Mouse (Mus musculus): Measurements from ENCODE around the gene Kif3a. TPM values are rescaled to one million over a fixed set of nuclear protein-coding genes. Genes with fewer than 3 reads are reported as not detected.

The Kif3a gene
- total RNA-seq, 2 experiments from 2014 or later, result 8.4 to 11.2 TPM

GRCm38 (mm10) chr11:53651441-53651840 lies 84.3 kb downstream of the Kif3a start:
- no peak for DNase-seq

Other genes starting within 250 kb of the Kif3a start
- gene Zcchc10, start 242.7 kb upstream of the Kif3a start, total RNA-seq (2021), result 1 to 10 TPM; 6.1 to 6.6 TPM
- gene Aff4, start 216.5 kb upstream of the Kif3a start, total RNA-seq (2021), result 10 to 100 TPM; 50.8 to 83.3 TPM
- not detected for gene Leap2, start 144.2 kb upstream of the Kif3a start, total RNA-seq (2021)
- 1,000 to 10,000 TPM; 2,590 to 2,622 TPM for gene Uqcrq, start 136.5 kb upstream of the Kif3a start, total RNA-seq (2021)
- under 1 TPM; 0.52 to 0.80 TPM for gene Gdf9, start 136.4 kb upstream of the Kif3a start, total RNA-seq (2021)
- not detected for gene Gm10447, start 110.3 kb upstream of the Kif3a start, total RNA-seq (2021)
- under 1 TPM; 0.30 to 0.57 TPM for gene Shroom1, start 110.2 kb upstream of the Kif3a start, total RNA-seq (2021)
- gene Gm9837, start 96.9 kb upstream of the Kif3a start, total RNA-seq (2021), result not detected
- not detected for gene Gm9945, start 87.2 kb upstream of the Kif3a start, total RNA-seq (2021)
- under 1 TPM; 0.28 to 0.30 TPM for gene Sowaha, start 87.1 kb upstream of the Kif3a start, total RNA-seq (2021)
- 10 to 100 TPM; 24.7 to 24.8 TPM for gene Sept8, start 48.1 kb upstream of the Kif3a start, total RNA-seq (2021)
- not detected for gene Il4, start 51.3 kb downstream of the Kif3a start, total RNA-seq (2021)
- gene Il13, start 67.3 kb downstream of the Kif3a start, total RNA-seq (2021), result not detected
- 1 to 10 TPM; 8.0 to 8.6 TPM for gene Rad50, start 139.9 kb downstream of the Kif3a start, total RNA-seq (2021)
- gene Il5, start 153.4 kb downstream of the Kif3a start, total RNA-seq (2021), result not detected
- gene Irf1, start 202.6 kb downstream of the Kif3a start, total RNA-seq (2021), result 10 to 100 TPM; 18.7 to 23.9 TPM
- gene Gm17334, start 205.8 kb downstream of the Kif3a start, total RNA-seq (2021), result under 1 TPM in 1 of 2 experiments, not detected in 1; 0.30 TPM

Measured in heart, adult 18-20 months (tissue).